Mouse (Mus musculus) bone marrow, adult 2 months (tissue): ENCODE data around the gene Ascc3. TPM values are rescaled to one million over a fixed set of nuclear protein-coding genes. Genes with fewer than 3 reads are reported as not detected.

Experiments used
- H3K27ac ChIP-seq: fragments of 200-500 bp; 2 replicates; pipeline ENCODE4 v1.5.1; 2012; ENCODE audit warnings: low read depth, mild to moderate bottlenecking, control low read depth, inconsistent platforms, low read length; ENCODE audit not compliant: control insufficient read depth, poor library complexity, insufficient read depth
- H3K4me1 ChIP-seq: fragments of 200-500 bp; 2 replicates; pipeline ENCODE4 v1.6.1; 2011; ENCODE audit warnings: low read length; ENCODE audit not compliant: control insufficient read depth, insufficient read depth
- H3K4me3 ChIP-seq: fragments of 200-500 bp; replicated peaks from 2 replicates; pipeline ENCODE3; 2011; ENCODE audit warnings: mild to moderate bottlenecking, low read depth, low read length, control low read depth; ENCODE audit not compliant: control insufficient read depth
- CTCF ChIP-seq: fragments of 200-500 bp; IDR thresholded peaks from 2 replicates; pipeline ENCODE4 v1.5.1; 2011; ENCODE audit warnings: low read length, control low read depth; ENCODE audit not compliant: control insufficient read depth, insufficient read depth
- POLR2A ChIP-seq: fragments of 200-500 bp; IDR thresholded peaks from 2 replicates; pipeline ENCODE4 v1.6.1; 2011; ENCODE audit warnings: low read depth, mild to moderate bottlenecking, control low read depth, low read length, borderline replicate concordance; ENCODE audit not compliant: control insufficient read depth
- whole genome bisulfite sequencing: fragments of 180-500 bp; shearing (Covaris S2); methylation state at CpG from one replicate; pipeline ENCODE4 v1.1.7; 2018; 5-methylcytosine and 5-hydroxymethylcytosine counted together
- polyA plus RNA-seq: library from polyadenylated mRNA; stranded (reverse); fragments of >200 nt; gene quantifications from 2 replicates; pipeline ENCODE4 v1.2.4, GENCODE M21; 2011; ENCODE audit warnings: low replicate concordance; ENCODE audit not compliant: missing spikeins, insufficient read depth, insufficient read length

Ascc3 gene
- polyA plus RNA-seq, 1 experiment, result 10.3 TPM

- H3K4me1 ChIP-seq, result no peaks in the 10 kb centered on the region
- no peak overlapping the region for H3K27ac ChIP-seq
- 91% methylated on average over 2 of the region's 2 CpGs for WGBS
- no peak for TF ChIP-seq POLR2A
- TF ChIP-seq CTCF, result no peak
- H3K4me3 ChIP-seq, result no peak overlapping the region
Observed at GRCm38 (mm10) chr10:50773846-50774245, 181.4 kb downstream of the Ascc3 start.

GRCm38 (mm10) chr10:50792840-50793239 lies 200.4 kb downstream of the Ascc3 start:
- Histone ChIP-seq H3K4me3 (no peak overlapping the region), H3K4me1 (no peaks in the 10 kb centered on the region), H3K27ac (no peak overlapping the region)
- WGBS, result 90% methylated on average over 5 of the region's 5 CpGs
- TF ChIP-seq CTCF, result no peak
- no peak for TF ChIP-seq POLR2A

DNA sequence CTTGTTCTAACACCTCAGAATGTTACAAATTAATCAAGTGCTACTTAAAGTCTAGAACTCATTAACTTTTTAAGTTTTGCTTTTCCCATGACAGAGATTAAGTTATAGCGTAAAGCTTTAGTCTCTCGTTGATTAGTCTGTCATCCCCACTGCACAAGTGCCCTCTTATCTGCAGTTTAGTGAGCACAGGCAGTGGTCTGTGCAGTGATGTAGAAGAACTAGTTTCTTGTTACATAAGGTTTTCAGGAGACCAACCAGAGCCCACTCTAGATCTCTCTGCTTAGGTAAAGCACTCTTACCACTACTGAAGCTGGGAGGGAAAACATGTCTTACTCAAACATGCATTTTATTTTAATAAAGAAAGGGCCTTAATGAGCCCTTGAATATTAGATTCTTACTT lies 209.1 kb downstream of the Ascc3 start:
- 87% methylated on average over 2 of the region's 2 CpGs for WGBS
- no peak overlapping the region for H3K4me3 ChIP-seq
- no peak for TF ChIP-seq CTCF
- no peak for TF ChIP-seq POLR2A
- H3K4me1 ChIP-seq, result no peaks in the 10 kb centered on the region
- H3K27ac ChIP-seq, result no peak overlapping the region

DNA sequence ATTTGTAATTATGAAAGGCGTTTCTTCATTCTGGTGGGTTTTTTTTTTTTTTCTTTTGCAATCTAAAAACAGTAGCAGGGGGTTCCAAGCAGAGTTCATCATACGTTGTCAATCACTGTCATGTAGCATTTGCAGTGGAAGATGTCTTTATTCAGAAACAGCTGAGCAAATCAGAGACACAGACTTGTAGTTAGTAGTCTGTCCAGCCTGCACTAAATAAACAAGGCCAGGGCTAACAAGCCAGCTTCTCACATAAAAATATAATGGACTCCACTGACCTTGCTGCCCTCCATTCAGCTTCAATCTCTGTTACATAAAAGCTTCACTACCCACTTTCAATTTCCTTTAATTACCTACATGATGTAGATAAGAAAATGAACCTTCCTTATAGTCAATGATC lies 209.9 kb downstream of the Ascc3 start:
- H3K27ac ChIP-seq, result no peak overlapping the region
- TF ChIP-seq POLR2A (no peak), CTCF (no peak)
- WGBS, result 70% methylated on average over 2 of the region's 2 CpGs
- H3K4me3 ChIP-seq, result no peak overlapping the region
- H3K4me1 ChIP-seq, result no peaks in the 10 kb centered on the region

DNA sequence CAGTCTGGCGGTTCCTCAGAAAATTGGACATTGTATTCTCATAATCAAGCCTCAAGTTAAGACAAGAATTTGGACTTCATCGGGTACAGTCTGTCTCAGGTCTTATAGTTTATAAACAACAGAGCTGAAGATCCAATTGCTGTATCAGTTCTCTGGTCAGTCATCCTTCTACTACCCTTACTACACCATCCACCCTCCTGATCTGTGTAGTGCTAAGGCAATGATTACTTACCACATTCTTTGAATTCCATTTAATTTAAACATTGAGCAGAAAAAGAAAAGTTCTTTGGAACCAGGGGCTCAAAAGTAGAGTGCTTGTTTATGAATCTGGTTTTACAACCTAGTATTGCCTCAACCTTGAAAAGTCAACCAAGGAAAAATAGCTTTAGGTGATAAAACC lies 213.7 kb downstream of the Ascc3 start:
- Histone ChIP-seq H3K27ac (no peak overlapping the region), H3K4me3 (no peak overlapping the region), H3K4me1 (no peaks in the 10 kb centered on the region)
- TF ChIP-seq CTCF, result no peak
- no peak for TF ChIP-seq POLR2A
- 91% methylated on average over 2 of the region's 2 CpGs for WGBS

GRCm38 (mm10) chr10:50822363-50822762 lies 229.9 kb downstream of the Ascc3 start:
- 81% methylated on average over 1 of the region's 1 CpGs for WGBS
- H3K4me3 ChIP-seq, result no peak overlapping the region
- H3K4me1 ChIP-seq, result no peaks in the 10 kb centered on the region
- no peak overlapping the region for H3K27ac ChIP-seq
- no peak for TF ChIP-seq CTCF
- no peak for TF ChIP-seq POLR2A

- Histone ChIP-seq H3K4me3 (no peak overlapping the region), H3K27ac (no peak overlapping the region), H3K4me1 (no peaks in the 10 kb centered on the region)
- no peak for TF ChIP-seq CTCF
- no peak for TF ChIP-seq POLR2A
Observed at GRCm38 (mm10) chr10:50826829-50827228, 234.4 kb downstream of the Ascc3 start.

DNA sequence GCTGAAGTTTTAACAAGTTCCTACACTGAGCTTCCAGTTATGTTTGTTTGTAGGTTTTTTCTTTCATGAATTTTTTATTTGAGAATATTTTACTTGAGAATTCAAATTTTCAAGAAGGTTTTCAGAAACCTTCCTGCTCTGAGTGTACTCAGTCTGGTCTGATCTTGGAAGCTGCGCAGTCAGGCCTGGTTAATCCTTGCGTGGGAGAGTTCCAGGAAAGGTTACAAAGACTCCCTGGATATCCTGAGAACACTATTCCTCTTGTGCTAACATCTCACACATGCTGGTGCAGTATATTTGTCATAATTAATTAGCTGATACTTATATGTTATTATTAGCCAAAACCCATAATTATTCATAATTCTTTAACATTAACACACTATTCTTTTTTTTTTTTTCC lies 242.1 kb downstream of the Ascc3 start:
- Histone ChIP-seq H3K4me3 (no peak overlapping the region), H3K4me1 (no peaks in the 10 kb centered on the region), H3K27ac (no peak overlapping the region)
- TF ChIP-seq POLR2A (no peak), CTCF (no peak)
- WGBS, result 92% methylated on average over 2 of the region's 2 CpGs

GRCm38 (mm10) chr10:50843363-50843762 lies 250.9 kb downstream of the Ascc3 start:
- H3K27ac ChIP-seq, result no peak overlapping the region
- H3K4me3 ChIP-seq, result no peak overlapping the region
- 95% methylated on average over 3 of the region's 3 CpGs for WGBS
- H3K4me1 ChIP-seq, result no peaks in the 10 kb centered on the region
- TF ChIP-seq CTCF, result no peak
- TF ChIP-seq POLR2A, result no peak
